Mouse (Mus musculus): ENCODE results near the gene Lst1. TPM values are rescaled to one million over a fixed set of nuclear protein-coding genes. Genes with fewer than 3 reads are reported as not detected.

The Lst1 gene
- polyA plus RNA-seq, 2 experiments: 25.6 to 37.7 TPM

- no peak within 1 kb of the TSS for H3K27ac ChIP-seq
- 55% methylated on average over 28 of the region's 28 CpGs for WGBS (ENCODE audit: insufficient replicate concordance)
- no peak within 1 kb of the TSS for H3K4me2 ChIP-seq (ENCODE audit: low read depth)
- H3K9ac ChIP-seq (replicated peaks): no peak within 1 kb of the TSS
- no peaks in the 10 kb centered on the region; the same call in 1 of the 2 replicates for H3K36me3 ChIP-seq (replicated peaks; ENCODE audit: control insufficient read depth, insufficient read depth, low read depth)
- no peaks in the 10 kb centered on the region for H3K27me3 ChIP-seq (ENCODE audit: control insufficient read depth, insufficient read depth, low read length)
- no peak for DNase-seq (ENCODE audit: low read depth in 3 of 3, low spot score in 3 of 3)
- TF ChIP-seq EP300 (IDR thresholded peaks at IDR 0.05; ENCODE audit: low read depth) (no peak), CTCF (IDR thresholded peaks at IDR 0.05; ENCODE audit: low read depth) (no peak)
- no peaks in the 10 kb centered on the region for H3K9me3 ChIP-seq (ENCODE audit: control insufficient read depth, low read length)
- peaks cover 0 to 9% of the 10 kb centered on the region in 2 experiments; a peak in 1 of 4 replicates for H3K4me1 ChIP-seq (replicated peaks; ENCODE audit: control insufficient read depth in 2 of 2, insufficient read depth in 2 of 2, low read length in 1 of 2)
- no peak within 1 kb of the TSS for H3K4me3 ChIP-seq (ENCODE audit: insufficient read depth in 1 of 2, low read depth in 2 of 2, low read length in 2 of 2)
- no peak for ATAC-seq (ENCODE audit: insufficient read depth)
These were observed 32.1 kb upstream of the Lst1 start, which contains the start of gene Gm16181 for GRCm38 (mm10) chr17:35220156-35220952. TSS of gene Gm16181 (plus strand) at chr17:35220834.

- DNase-seq (ENCODE audit: low read depth in 3 of 3, low spot score in 3 of 3) (no peak), ATAC-seq (ENCODE audit: insufficient read depth) (no peak)
- no peak overlapping the region for H3K27ac ChIP-seq
- H3K9ac ChIP-seq (replicated peaks): no peak overlapping the region
- H3K27me3 ChIP-seq (ENCODE audit: control insufficient read depth, insufficient read depth, low read length): no peaks in the 10 kb centered on the region
- peaks cover 0 to 9% of the 10 kb centered on the region in 2 experiments; a peak in 1 of 4 replicates for H3K4me1 ChIP-seq (replicated peaks; ENCODE audit: control insufficient read depth in 2 of 2, insufficient read depth in 2 of 2, low read length in 1 of 2)
- H3K9me3 ChIP-seq (ENCODE audit: control insufficient read depth, low read length): no peaks in the 10 kb centered on the region
- 16% methylated on average over 6 of the region's 6 CpGs for WGBS (ENCODE audit: insufficient replicate concordance)
- no peak overlapping the region for H3K4me3 ChIP-seq (ENCODE audit: insufficient read depth in 1 of 2, low read depth in 2 of 2, low read length in 2 of 2)
- no peaks in the 10 kb centered on the region; the same call in 1 of the 2 replicates for H3K36me3 ChIP-seq (replicated peaks; ENCODE audit: control insufficient read depth, insufficient read depth, low read depth)
- no peak overlapping the region for H3K4me2 ChIP-seq (ENCODE audit: low read depth)
- TF ChIP-seq CTCF (IDR thresholded peaks at IDR 0.05; ENCODE audit: low read depth) (no peak), EP300 (IDR thresholded peaks at IDR 0.05; ENCODE audit: low read depth) (no peak)
These were observed 31.4 kb upstream of the Lst1 start for GRCm38 (mm10) chr17:35219601-35220041.

GRCm38 (mm10) chr17:35218516-35219193 is 30.4 kb upstream of the Lst1 start:
- H3K4me1 ChIP-seq (replicated peaks; ENCODE audit: control insufficient read depth in 2 of 2, insufficient read depth in 2 of 2, low read length in 1 of 2): peaks cover 0 to 9% of the 10 kb centered on the region in 2 experiments; a peak in 1 of 4 replicates
- no peaks in the 10 kb centered on the region for H3K27me3 ChIP-seq (ENCODE audit: control insufficient read depth, insufficient read depth, low read length)
- H3K9ac ChIP-seq (replicated peaks): no peak overlapping the region
- no peak overlapping the region for H3K27ac ChIP-seq
- DNase-seq (ENCODE audit: low read depth in 3 of 3, low spot score in 3 of 3): no peak
- no peaks in the 10 kb centered on the region; the same call in 1 of the 2 replicates for H3K36me3 ChIP-seq (replicated peaks; ENCODE audit: control insufficient read depth, insufficient read depth, low read depth)
- H3K4me2 ChIP-seq (ENCODE audit: low read depth): no peak overlapping the region
- ATAC-seq (ENCODE audit: insufficient read depth): peak; percentile 48; the same call in 1 of the 2 replicates
- no peaks in the 10 kb centered on the region for H3K9me3 ChIP-seq (ENCODE audit: control insufficient read depth, low read length)
- peak; percentile 5; the same call in 1 of the 2 replicates for TF ChIP-seq EP300 (IDR thresholded peaks at IDR 0.05; ENCODE audit: low read depth)
- TF ChIP-seq CTCF (IDR thresholded peaks at IDR 0.05; ENCODE audit: low read depth): no peak
- WGBS (ENCODE audit: insufficient replicate concordance): 11% methylated on average over 18 of the region's 18 CpGs
- H3K4me3 ChIP-seq (ENCODE audit: insufficient read depth in 1 of 2, low read depth in 2 of 2, low read length in 2 of 2): no peak overlapping the region

GRCm38 (mm10) chr17:35213071-35213470 is 24.8 kb upstream of the Lst1 start:
- no peak for ATAC-seq (ENCODE audit: insufficient read depth)

GRCm38 (mm10) chr17:35210593-35210992 is 22.4 kb upstream of the Lst1 start:
- 54% methylated on average over 3 of the region's 3 CpGs for WGBS (ENCODE audit: insufficient replicate concordance)
- H3K4me3 ChIP-seq (ENCODE audit: insufficient read depth in 1 of 2, low read depth in 2 of 2, low read length in 2 of 2): no peak overlapping the region
- no peaks in the 10 kb centered on the region for H3K9me3 ChIP-seq (ENCODE audit: control insufficient read depth, low read length)
- TF ChIP-seq EP300 (IDR thresholded peaks at IDR 0.05; ENCODE audit: low read depth) (no peak), CTCF (IDR thresholded peaks at IDR 0.05; ENCODE audit: low read depth) (no peak)
- no peaks in the 10 kb centered on the region for H3K27me3 ChIP-seq (ENCODE audit: control insufficient read depth, insufficient read depth, low read length)
- H3K27ac ChIP-seq: no peak overlapping the region
- H3K36me3 ChIP-seq (replicated peaks; ENCODE audit: control insufficient read depth, insufficient read depth, low read depth): no peaks in the 10 kb centered on the region
- DNase-seq (ENCODE audit: low read depth in 3 of 3, low spot score in 3 of 3) (no peak), ATAC-seq (ENCODE audit: insufficient read depth) (no peak)
- H3K9ac ChIP-seq (replicated peaks): no peak overlapping the region
- peaks cover 0 to 10% of the 10 kb centered on the region in 2 experiments; a peak in 2 of 4 replicates for H3K4me1 ChIP-seq (replicated peaks; ENCODE audit: control insufficient read depth in 2 of 2, insufficient read depth in 2 of 2, low read length in 1 of 2)
- H3K4me2 ChIP-seq (ENCODE audit: low read depth): no peak overlapping the region

More at GRCm38 (mm10) chr17:35213071-35213470, 24.8 kb upstream of the Lst1 start:
- TF ChIP-seq CTCF (IDR thresholded peaks at IDR 0.05; ENCODE audit: low read depth): no peak
- no peak for TF ChIP-seq EP300 (IDR thresholded peaks at IDR 0.05; ENCODE audit: low read depth)
- H3K4me3 ChIP-seq (ENCODE audit: insufficient read depth in 1 of 2, low read depth in 2 of 2, low read length in 2 of 2): no peak overlapping the region
- H3K27me3 ChIP-seq (ENCODE audit: control insufficient read depth, insufficient read depth, low read length): no peaks in the 10 kb centered on the region
- whole genome bisulfite sequencing (ENCODE audit: insufficient replicate concordance): 73% methylated on average over 5 of the region's 5 CpGs
- no peak overlapping the region for H3K27ac ChIP-seq
- H3K9ac ChIP-seq (replicated peaks): no peak overlapping the region
- H3K4me2 ChIP-seq (ENCODE audit: low read depth): no peak overlapping the region
- no peak for DNase-seq (ENCODE audit: low read depth in 3 of 3, low spot score in 3 of 3)
- H3K4me1 ChIP-seq (replicated peaks; ENCODE audit: control insufficient read depth in 2 of 2, insufficient read depth in 2 of 2, low read length in 1 of 2): peaks cover 0 to 12% of the 10 kb centered on the region in 2 experiments; a peak in 2 of 4 replicates
- no peaks in the 10 kb centered on the region for H3K36me3 ChIP-seq (replicated peaks; ENCODE audit: control insufficient read depth, insufficient read depth, low read depth)
- no peaks in the 10 kb centered on the region for H3K9me3 ChIP-seq (ENCODE audit: control insufficient read depth, low read length)

Measured in liver, embryonic 14.5 days (tissue).